18 mouse cellular contexts compared by ENCODE assay signal in the genomic region with DNA sequence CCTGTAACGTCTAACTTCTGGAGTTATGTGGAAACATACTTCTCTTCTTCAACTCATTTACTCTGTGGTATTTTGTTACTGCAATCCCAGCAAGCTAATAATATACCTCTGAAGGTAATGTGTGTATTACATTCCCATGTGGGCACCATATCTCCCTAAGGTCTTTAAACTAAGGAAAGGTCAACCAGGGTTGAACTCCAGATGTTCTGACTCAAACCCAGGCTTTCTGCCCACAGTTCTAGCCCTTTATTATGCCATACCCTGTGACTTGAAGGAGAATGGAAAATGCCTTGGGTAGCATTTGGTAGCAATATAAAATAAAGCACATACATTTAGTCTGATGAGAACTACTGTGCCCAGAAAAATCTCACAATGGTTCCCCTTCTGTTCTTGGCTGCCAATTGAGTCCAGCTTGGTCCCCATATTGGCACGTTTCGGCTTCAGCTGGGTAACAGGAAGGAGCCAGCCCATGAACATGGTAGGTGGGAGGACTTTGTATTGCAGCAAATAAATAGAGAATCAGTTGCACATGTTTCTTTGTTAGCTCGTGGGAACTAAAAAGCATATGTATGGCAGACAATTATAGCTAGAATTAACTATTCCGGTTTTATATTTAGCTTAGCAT. TPM values are rescaled to one million over a fixed set of nuclear protein-coding genes. Genes with fewer than 3 reads are reported as not detected.
DNase-seq lines count a peak whose midpoint lies in the region; ATAC-seq lines count a peak whose summit lies in the region.
"Had no signal": no experiment of that assay in that cellular context is flagged by ENCODE, and none has a peak within 500 bp of the region (broad histone marks: within the 10 kb centered on the region; RNA-seq: fewer than 3 reads in every experiment).

No protein-coding gene starts in this region.

- no peaks in the 10 kb centered on the region for H3K9me3 ChIP-seq in forebrain, embryonic 14.5 days (replicated peaks; ENCODE audit: control insufficient read depth, low read length)
- no peaks in the 10 kb centered on the region for H3K9me3 ChIP-seq in forebrain, embryonic 13.5 days (replicated peaks)

- H3K4me2 ChIP-seq in forebrain, embryonic 14.5 days (ENCODE audit: low read length), result no peak overlapping the region
- H3K4me2 ChIP-seq in forebrain, embryonic 13.5 days, result no peak overlapping the region

- H3K9ac ChIP-seq in forebrain, embryonic 14.5 days (ENCODE audit: low read length), result no peak overlapping the region
- no peak overlapping the region for H3K9ac ChIP-seq in forebrain, embryonic 13.5 days

- peak; percentile 24 for DNase-seq in forebrain, embryonic 14.5 days (ENCODE audit: low spot score)
- peak; percentile 62 to 71 for DNase-seq in right cerebral cortex, postnatal 10 days (ENCODE audit: low spot score in 2 of 2)
- no peak for DNase-seq in right cerebral cortex, postnatal 4 days
- DNase-seq in layer of hippocampus, adult 9-11 months, result peak; percentile 80
- no peak for DNase-seq in retina, embryonic 14.5 days (ENCODE audit: low spot score)
- no peak for DNase-seq in kidney, adult 9 months
- no peak for DNase-seq in cerebellum, adult 11 months
- DNase-seq: B cell, adult 2 months; gastrocnemius, postnatal 10 days; heart, postnatal 14 days; kidney, adult 8-10 months; liver; lung, adult 2 months; midbrain, embryonic 14.5 days; right cerebral cortex, adult 18-20 months; thymus, postnatal 4 days had no signal

- no peaks in the 10 kb centered on the region for H3K4me1 ChIP-seq in forebrain, embryonic 14.5 days (ENCODE audit: control insufficient read depth, insufficient read depth, low read length)
- no peaks in the 10 kb centered on the region for H3K4me1 ChIP-seq in forebrain, embryonic 13.5 days

- no peaks in the 10 kb centered on the region for H3K27me3 ChIP-seq in forebrain, embryonic 14.5 days (replicated peaks; ENCODE audit: control insufficient read depth, insufficient read depth, low read length)
- H3K27me3 ChIP-seq in forebrain, embryonic 13.5 days, result no peaks in the 10 kb centered on the region

- H3K4me3 ChIP-seq in forebrain, embryonic 14.5 days (ENCODE audit: low read depth, low read length), result no peak overlapping the region
- H3K4me3 ChIP-seq in forebrain, embryonic 13.5 days, result no peak overlapping the region

- WGBS in forebrain, embryonic 14.5 days, result 80% methylated on average over 5 of the region's 5 CpGs
- 87% methylated on average over 5 of the region's 5 CpGs for whole genome bisulfite sequencing in forebrain, embryonic 13.5 days

- no peak for ATAC-seq in forebrain, embryonic 14.5 days
- ATAC-seq in forebrain, embryonic 13.5 days, result no peak

- H3K36me3 ChIP-seq in forebrain, embryonic 14.5 days (ENCODE audit: control insufficient read depth, insufficient read depth, low read length), result no peaks in the 10 kb centered on the region
- no peaks in the 10 kb centered on the region for H3K36me3 ChIP-seq in forebrain, embryonic 13.5 days (ENCODE audit: poor library complexity, severe bottlenecking)

- no peak overlapping the region for H3K27ac ChIP-seq in forebrain, embryonic 14.5 days (ENCODE audit: low read depth, low read length)
- no peak overlapping the region for H3K27ac ChIP-seq in forebrain, embryonic 13.5 days
- H3K27ac ChIP-seq: macrophage had no signal

RNA-seq across cellular contexts. Expression of a gene that starts 17.9 kb away (rescaled TPM):
- polyA plus RNA-seq in forebrain, embryonic 14.5 days (2014; fragmentation: Nextera tagmentation; extraction: Ambion mirVana), result 36.0 and 48.3 TPM in 2 replicates
- polyA plus RNA-seq in forebrain, embryonic 13.5 days (2015; fragmentation: Nextera tagmentation; extraction: Ambion mirVana), result 28.7 and 39.5 TPM in 2 replicates
- polyA plus RNA-seq: macrophage had no signal

Comparison
In these comparisons a context has a peak if more than half of its experiments do, and no peak if none do; other contexts are left out.
1. DNase-seq: peak in forebrain, embryonic 14.5 days (single experiment), right cerebral cortex, postnatal 10 days (2 of 2) and layer of hippocampus, adult 9-11 months (single experiment); none in right cerebral cortex, postnatal 4 days (single experiment), retina, embryonic 14.5 days (single experiment), kidney, adult 9 months (single experiment) and cerebellum, adult 11 months (single experiment).